Comparison of ENCODE assay signal across 10 mouse cellular contexts in genomic region chr7:43482090-43482716, GRCm38 (mm10). TPM values are rescaled to one million over a fixed set of nuclear protein-coding genes. Genes with fewer than 3 reads are reported as not detected.
DNase-seq lines count a peak whose midpoint lies in the region; ATAC-seq and TF ChIP-seq lines count a peak whose summit lies in the region.
"Had no signal": no experiment of that assay in that cellular context is flagged by ENCODE, and none has a peak within 500 bp of the region (broad histone marks: within the 10 kb centered on the region; RNA-seq: fewer than 3 reads in every experiment).

No protein-coding gene starts in this region.

- no peak for TF ChIP-seq POLR2A in cerebellum, adult 2 months (IDR thresholded peaks at IDR 0.05; ENCODE audit: borderline replicate concordance, insufficient read depth, low read length)

- WGBS in cerebellum, adult 2 months = 24% methylated on average over 8 of the region's 8 CpGs
- 47% methylated on average over 8 of the region's 8 CpGs for WGBS in lung, embryonic 15.5 days
- 30% methylated on average over 8 of the region's 8 CpGs for WGBS in neural tube, embryonic 13.5 days

- no peaks in the 10 kb centered on the region for H3K36me3 ChIP-seq in lung, embryonic 15.5 days
- peaks cover 15% of the 10 kb centered on the region for H3K36me3 ChIP-seq in neural tube, embryonic 13.5 days

- no peaks in the 10 kb centered on the region for H3K27me3 ChIP-seq in cerebellum, adult 2 months (ENCODE audit: control insufficient read depth, insufficient read depth, low read length)
- peaks cover 11% of the 10 kb centered on the region for H3K27me3 ChIP-seq in lung, embryonic 15.5 days
- peaks cover 31% of the 10 kb centered on the region for H3K27me3 ChIP-seq in neural tube, embryonic 13.5 days

- ATAC-seq in cerebellum, adult (ENCODE audit: insufficient number of reproducible peaks, low FRiP score, low TSS enrichment) = no peak
- ATAC-seq in lung, embryonic 15.5 days (ENCODE audit: borderline replicate concordance, extremely low read depth, low FRiP score, low TSS enrichment) = peak; percentile 61; the same call in 1 of the 2 replicates
- peak; percentile 80 for ATAC-seq in neural tube, embryonic 13.5 days (ENCODE audit: low read depth)

- H3K27ac ChIP-seq in cerebellum, adult 2 months (ENCODE audit: insufficient read depth, low read length) = no peak overlapping the region
- no peak overlapping the region for H3K27ac ChIP-seq in lung, embryonic 15.5 days
- no peak overlapping the region for H3K27ac ChIP-seq in neural tube, embryonic 13.5 days (replicated peaks)

- no peak overlapping the region for H3K4me2 ChIP-seq in lung, embryonic 15.5 days
- no peak overlapping the region for H3K4me2 ChIP-seq in neural tube, embryonic 13.5 days

- no peak for TF ChIP-seq CTCF in cerebellum, adult 2 months (IDR thresholded peaks at IDR 0.05; ENCODE audit: borderline replicate concordance, insufficient read depth, low read depth, low read length)

- H3K9ac ChIP-seq in lung, embryonic 15.5 days = no peak overlapping the region
- H3K9ac ChIP-seq in neural tube, embryonic 13.5 days = no peak overlapping the region

- no peak overlapping the region for H3K4me3 ChIP-seq in cerebellum, adult 2 months (replicated peaks; ENCODE audit: insufficient read depth, low read depth, low read length)
- no peak overlapping the region for H3K4me3 ChIP-seq in lung, embryonic 15.5 days
- H3K4me3 ChIP-seq in neural tube, embryonic 13.5 days = no peak overlapping the region

- peaks cover 33% of the 10 kb centered on the region for H3K4me1 ChIP-seq in cerebellum, adult 2 months (ENCODE audit: control insufficient read depth, insufficient read depth, low read length)
- H3K4me1 ChIP-seq in lung, embryonic 15.5 days = peaks cover 3% of the 10 kb centered on the region; the same call in 1 of the 2 replicates
- H3K4me1 ChIP-seq in neural tube, embryonic 13.5 days (replicated peaks) = peaks cover 34% of the 10 kb centered on the region

- peak; percentile 35 to 43 for DNase-seq in cerebellum, adult 2 months
- no peak for DNase-seq in lung, adult 18-20 months
- peak; percentile 22 to 24 for DNase-seq in kidney, adult 8-10 months
- DNase-seq in thymus, postnatal 0 days (ENCODE audit: low spot score) = no peak
- no peak for DNase-seq in urinary bladder, postnatal 14 days (ENCODE audit: low spot score)
- DNase-seq: liver had no signal

- H3K9me3 ChIP-seq in lung, embryonic 15.5 days = no peaks in the 10 kb centered on the region
- H3K9me3 ChIP-seq in neural tube, embryonic 13.5 days = no peaks in the 10 kb centered on the region

RNA-seq across cellular contexts. Expression of gene Iglon5, which starts 7.7 kb away (rescaled TPM):
- polyA plus RNA-seq in cerebellum, adult 2 months (2012; rRNA removed) = 79.6 and 82.4 TPM in 2 replicates
- polyA plus RNA-seq in lung, embryonic 15.5 days (2015; fragmentation: Nextera tagmentation; extraction: Ambion mirVana) = 0.39 and 0.48 TPM in 2 replicates
- polyA plus RNA-seq in neural tube, embryonic 13.5 days (2015; fragmentation: Nextera tagmentation; extraction: Ambion mirVana) = 8.6 TPM in 2 replicates
- not detected in 2 replicates for polyA plus RNA-seq in thymus, postnatal 0 days (2015; fragmentation: Nextera tagmentation; extraction: Ambion mirVana)

RNA-seq across cellular contexts. Expression of gene Vsig10l, which starts 19.3 kb away (rescaled TPM):
- polyA plus RNA-seq in cerebellum, adult 2 months (2012; rRNA removed) = 1.9 and 2.4 TPM in 2 replicates
- 2.0 and 2.7 TPM in 2 replicates for polyA plus RNA-seq in lung, embryonic 15.5 days (2015; fragmentation: Nextera tagmentation; extraction: Ambion mirVana)
- polyA plus RNA-seq in neural tube, embryonic 13.5 days (2015; fragmentation: Nextera tagmentation; extraction: Ambion mirVana) = 8.1 and 9.6 TPM in 2 replicates
- polyA plus RNA-seq in thymus, postnatal 0 days (2015; fragmentation: Nextera tagmentation; extraction: Ambion mirVana) = 1.5 TPM in 2 replicates

RNA-seq across cellular contexts. Expression of gene 4931406B18Rik, which starts 23.5 kb away (rescaled TPM):
- not detected in 2 replicates for polyA plus RNA-seq in cerebellum, adult 2 months (2012; rRNA removed)
- polyA plus RNA-seq in lung, embryonic 15.5 days (2015; fragmentation: Nextera tagmentation; extraction: Ambion mirVana) = not detected in 2 replicates
- polyA plus RNA-seq in neural tube, embryonic 13.5 days (2015; fragmentation: Nextera tagmentation; extraction: Ambion mirVana) = not detected in 2 replicates
- not detected in 2 replicates for polyA plus RNA-seq in thymus, postnatal 0 days (2015; fragmentation: Nextera tagmentation; extraction: Ambion mirVana)
- polyA plus RNA-seq: C2C12 had no signal

RNA-seq across cellular contexts. Expression of gene Gm45233, which starts 38.3 kb away (rescaled TPM):
- 0.14 and 0.88 TPM in 2 replicates for polyA plus RNA-seq in cerebellum, adult 2 months (2012; rRNA removed)
- 0.45 TPM in 1 of 2 replicates, not detected in the other for polyA plus RNA-seq in lung, embryonic 15.5 days (2015; fragmentation: Nextera tagmentation; extraction: Ambion mirVana)
- polyA plus RNA-seq in neural tube, embryonic 13.5 days (2015; fragmentation: Nextera tagmentation; extraction: Ambion mirVana) = 0.40 TPM in 1 of 2 replicates, not detected in the other
- 0.17 TPM in 1 of 2 replicates, not detected in the other for polyA plus RNA-seq in thymus, postnatal 0 days (2015; fragmentation: Nextera tagmentation; extraction: Ambion mirVana)

RNA-seq across cellular contexts. Expression of gene Etfb, which starts 38.3 kb away (rescaled TPM):
- 102 and 105 TPM in 2 replicates for polyA plus RNA-seq in cerebellum, adult 2 months (2012; rRNA removed)
- 331 and 333 TPM in 2 replicates for polyA plus RNA-seq in lung, embryonic 15.5 days (2015; fragmentation: Nextera tagmentation; extraction: Ambion mirVana)
- polyA plus RNA-seq in neural tube, embryonic 13.5 days (2015; fragmentation: Nextera tagmentation; extraction: Ambion mirVana) = 148 and 170 TPM in 2 replicates
- polyA plus RNA-seq in thymus, postnatal 0 days (2015; fragmentation: Nextera tagmentation; extraction: Ambion mirVana) = 232 and 257 TPM in 2 replicates

Comparison
In these comparisons a context has a peak if more than half of its experiments do, and no peak if none do; other contexts are left out.
1. DNase-seq: peak in cerebellum, adult 2 months (2 of 2) and kidney, adult 8-10 months (2 of 2); none in lung, adult 18-20 months (0 of 2), thymus, postnatal 0 days (single experiment) and urinary bladder, postnatal 14 days (single experiment).